Mouse (Mus musculus) ES-CJ7 (cell line): ENCODE measurements around the gene Ier5l.
A peak's percentile ranks its signal among the peaks of the same experiment; 100 is the strongest.

Experiments used
- DNase-seq: peaks from one replicate; pipeline ENCODE4 v3.0.0; 2011; ENCODE audit warnings: low read depth, low spot score

Gene Ier5l

DNA sequence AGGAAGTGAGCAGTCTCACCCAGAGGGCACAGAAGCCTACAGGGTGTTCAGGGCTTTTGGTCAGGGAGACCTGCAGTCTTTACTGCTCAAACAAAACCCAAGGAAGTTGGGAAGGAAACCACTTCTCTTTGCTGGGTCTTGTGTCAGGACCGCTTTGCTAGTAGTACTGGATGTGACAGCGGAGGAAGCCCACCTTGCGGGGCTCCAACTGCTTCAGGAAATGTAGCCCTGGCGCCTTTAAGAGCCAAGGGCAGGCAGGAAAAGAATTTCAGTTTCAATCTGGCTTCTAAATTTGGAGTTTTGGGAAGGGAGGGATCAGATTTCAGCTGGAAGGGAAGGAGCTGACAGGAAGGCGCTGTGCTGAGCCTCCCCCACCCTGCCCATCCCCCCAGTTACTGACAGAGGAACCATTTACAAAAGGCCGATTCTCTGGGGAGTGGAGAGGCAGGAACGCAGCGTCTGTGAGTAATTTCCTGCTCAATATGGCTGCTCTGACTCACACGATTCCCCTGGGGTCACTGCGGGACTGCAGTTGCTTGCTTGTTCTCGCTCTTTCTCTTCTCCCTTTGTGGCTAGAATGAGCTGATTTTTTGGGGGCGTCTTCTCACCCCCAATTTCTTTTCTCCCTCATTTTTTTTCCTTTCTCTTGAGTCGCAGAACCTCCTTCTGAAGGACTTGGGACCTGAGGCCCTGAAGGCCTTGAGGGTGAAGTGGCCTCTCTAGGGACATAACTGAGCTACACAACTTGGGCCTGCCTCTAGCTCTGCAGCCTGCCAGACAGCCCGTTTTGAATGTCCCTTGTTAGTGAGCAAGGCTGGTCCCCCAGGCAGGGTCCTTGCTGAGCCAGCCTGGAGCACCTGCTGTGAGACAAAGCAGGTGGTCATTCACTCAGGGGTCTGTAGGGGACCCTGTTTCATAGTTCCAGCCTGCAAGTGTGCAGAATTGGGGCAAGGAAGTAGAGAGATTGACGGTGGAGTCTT is 32.2 kb downstream of the Ier5l start:
- DNase-seq: peak; percentile 94

DNA sequence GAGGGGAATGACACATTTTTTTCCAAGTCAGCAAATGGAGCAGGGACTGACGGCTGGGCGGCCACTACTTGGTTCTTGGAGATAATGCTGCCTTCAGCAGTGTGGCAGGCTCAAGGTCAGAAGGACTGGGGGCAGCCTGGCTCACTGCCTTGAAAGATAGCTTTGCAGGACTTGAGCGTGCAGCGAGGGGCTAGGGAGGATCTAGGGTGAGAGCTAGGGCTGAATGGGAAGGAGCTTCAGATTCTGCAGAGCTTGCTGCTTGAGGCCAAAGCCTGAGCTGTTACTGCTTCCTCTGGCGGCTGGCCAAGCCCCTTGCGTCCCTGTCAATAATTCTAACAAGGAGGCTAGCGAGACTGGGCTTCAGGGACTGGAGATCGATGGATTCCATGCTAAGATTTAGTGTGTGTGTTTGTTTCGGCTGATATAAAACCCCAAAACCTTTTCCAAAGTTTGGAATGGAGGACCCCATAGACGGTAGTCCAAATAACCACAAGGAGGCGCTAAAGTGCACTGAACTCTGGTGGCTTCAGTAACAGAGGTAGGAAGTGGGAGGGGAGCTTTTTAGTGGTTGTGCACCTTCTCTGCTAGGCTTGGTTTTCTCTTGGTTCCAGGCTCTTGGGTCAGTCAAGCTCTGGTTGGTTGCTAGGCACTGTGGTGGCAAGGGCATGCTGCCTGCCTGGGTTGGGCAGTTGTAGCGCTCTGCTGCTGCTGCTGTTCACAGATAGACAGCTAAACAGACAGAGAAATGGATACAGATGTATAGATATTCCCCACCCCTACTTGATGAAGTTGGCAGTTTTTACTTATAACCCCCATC is 33.1 kb downstream of the Ier5l start:
- DNase-seq: peak; percentile 89

DNA sequence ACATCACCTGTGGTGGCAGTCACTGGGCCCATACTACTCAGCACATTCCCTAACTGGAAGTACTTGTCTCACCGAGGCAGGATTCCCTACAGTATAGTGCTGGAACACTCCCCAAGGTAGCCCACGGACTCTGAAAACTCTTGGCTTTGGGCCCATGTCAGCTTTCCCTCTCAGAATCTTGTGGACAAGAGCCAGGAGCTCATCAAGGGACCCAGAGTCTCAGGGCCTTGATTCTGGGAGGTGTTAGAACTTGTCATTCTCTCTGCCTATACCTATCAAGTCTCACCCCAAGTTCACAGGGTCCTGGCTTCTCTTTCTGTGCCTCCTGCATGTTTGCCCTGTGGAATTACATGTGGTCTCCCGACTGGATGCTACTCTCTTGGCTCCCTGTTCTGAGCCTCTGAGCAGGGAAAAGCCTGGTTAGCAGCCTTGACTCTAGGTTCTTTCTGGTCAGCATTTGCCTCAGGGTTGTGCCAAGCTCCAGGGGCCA is 33.8 kb downstream of the Ier5l start:
- no peak for DNase-seq

DNA sequence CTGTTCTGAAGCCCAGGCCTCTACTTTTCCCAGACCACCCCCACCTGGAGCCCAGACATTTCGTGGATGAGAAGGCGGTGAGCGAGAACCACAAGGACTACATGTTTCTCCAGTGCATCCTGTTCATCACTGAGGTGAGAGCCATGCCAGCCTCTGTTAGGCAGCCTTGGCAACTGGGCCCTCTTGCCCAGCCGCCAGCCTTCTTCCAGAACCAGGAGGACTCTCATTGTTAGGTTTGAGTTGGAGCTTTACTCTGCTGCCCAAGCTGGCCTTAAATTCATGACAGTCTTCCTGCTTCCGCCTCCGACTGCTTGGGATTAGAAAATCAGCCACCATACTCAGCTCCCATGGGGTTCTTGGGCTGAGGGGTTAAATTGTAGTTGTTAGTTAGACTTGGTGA is 34.4 kb downstream of the Ier5l start:
- no peak for DNase-seq

DNA sequence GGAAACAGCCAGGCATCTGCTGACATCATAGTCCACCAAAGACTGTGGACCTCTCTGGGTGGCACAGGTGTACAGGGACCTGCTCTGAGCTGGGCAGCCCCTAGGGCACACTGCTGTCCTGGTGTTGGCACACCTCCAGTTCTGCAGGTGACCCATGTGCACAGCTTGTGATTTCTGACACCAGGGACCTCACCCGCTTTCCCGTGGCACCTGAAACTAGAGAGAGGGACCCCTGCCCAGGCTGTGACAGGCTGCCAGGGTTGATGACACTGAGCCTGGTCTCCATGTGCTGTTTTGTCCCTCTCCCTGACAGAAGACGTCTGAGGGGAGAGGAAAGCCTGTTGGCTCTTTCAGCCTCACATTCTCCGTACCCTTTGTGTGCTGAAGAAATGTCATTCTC is 36.2 kb downstream of the Ier5l start:
- DNase-seq: no peak

DNA sequence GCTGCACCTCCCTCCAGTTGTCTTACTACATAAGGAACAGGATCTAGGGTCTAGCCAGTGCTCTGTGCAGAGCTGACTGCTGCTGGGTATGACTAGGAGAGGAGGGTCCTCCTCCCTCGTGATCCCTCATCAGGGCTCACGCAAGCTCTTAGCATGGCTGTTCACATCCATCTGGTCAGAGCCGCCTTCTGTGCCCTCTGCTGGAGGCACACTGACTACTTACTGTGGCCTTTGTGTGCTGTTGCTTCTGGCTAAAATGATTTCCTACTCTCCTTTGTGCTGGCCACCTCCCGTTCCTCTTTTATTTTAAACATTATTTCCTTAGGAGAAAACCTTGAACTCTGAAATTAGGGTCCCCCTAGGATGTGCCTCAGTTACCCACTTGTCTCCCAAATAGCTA is 37.2 kb downstream of the Ier5l start:
- DNase-seq: no peak

DNA sequence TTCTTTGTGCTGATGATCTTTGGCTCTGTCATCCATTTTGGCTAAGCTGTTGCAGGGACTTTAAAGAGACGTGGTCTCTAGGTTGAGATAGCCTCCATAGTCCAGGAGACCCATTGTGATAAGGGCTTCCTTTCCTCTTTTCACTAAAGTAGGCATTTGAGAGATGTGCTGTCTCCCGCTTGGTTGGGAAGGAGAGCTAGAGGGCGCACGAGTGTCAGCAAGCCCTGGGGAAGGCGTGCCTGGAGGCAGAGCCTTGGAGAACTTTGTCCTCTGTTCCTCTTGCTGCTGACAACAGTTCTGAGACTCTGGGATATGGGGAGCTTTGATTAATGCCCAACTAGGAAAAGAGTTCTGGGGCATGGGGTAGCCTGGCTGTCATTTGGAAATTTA is 37.9 kb downstream of the Ier5l start:
- DNase-seq: peak; percentile 57

DNA sequence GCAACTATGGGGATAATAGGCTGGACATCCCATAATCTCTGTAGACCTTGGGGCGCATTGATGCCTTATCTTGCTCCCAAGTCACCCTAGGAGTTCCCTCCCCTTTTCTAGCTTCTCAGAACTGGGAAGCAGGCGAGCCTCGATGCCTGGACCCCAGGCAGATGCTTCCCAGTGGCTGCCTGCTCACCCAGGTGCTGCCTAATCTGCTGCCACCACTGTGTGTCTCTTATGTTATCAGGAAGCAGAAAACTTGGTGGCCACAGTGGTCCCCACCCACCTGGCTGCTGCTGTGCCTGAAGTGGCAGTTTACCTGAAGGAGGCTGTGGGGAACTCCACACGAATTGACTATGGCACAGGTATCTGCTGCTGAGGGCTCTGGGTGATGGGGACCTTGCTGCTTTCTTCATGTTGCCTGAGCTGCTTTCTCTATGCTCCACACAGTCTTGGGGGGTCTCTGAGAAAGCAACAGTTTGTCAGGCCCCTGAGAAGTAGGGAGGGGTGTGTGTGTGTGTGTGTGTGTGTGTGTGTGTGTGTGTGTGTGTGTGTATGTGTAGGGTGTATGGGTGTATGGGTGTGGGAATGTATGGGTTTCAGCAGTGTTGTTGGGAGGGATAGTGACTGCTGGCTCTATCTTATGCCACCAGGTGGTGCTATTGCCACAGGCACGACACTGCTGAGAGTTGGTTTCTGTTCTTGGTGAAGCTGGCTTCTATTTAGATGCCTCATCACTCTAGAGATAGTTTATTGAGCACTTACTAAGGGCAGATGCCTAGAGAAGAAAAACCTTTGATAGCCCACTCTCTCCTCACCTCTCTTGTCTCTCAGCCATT is 38.5 kb downstream of the Ier5l start:
- peak; percentile 70 for DNase-seq

DNA sequence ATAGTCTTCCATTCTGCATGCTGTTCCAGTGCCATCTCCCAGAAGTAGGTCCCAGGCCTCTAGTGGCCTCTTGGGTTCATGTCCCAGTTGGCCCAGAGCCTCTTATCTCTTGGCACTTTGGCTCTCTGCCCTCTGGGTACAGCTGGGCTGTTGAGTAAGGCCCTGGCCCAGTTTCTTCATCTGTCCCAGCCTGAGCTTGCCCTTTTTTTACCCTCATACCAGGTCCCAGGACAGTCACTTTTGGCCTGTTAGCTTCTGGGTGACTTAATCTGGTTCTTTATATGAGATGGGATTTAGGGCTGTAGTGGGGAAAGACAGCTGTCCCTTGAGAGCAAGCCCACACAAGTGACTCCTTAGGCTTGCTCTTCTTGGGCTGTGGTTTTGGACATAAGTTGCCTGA is 44.9 kb downstream of the Ier5l start:
- no peak for DNase-seq
